Mouse (Mus musculus): ENCODE data around the gene Usp37. TPM values are rescaled to one million over a fixed set of nuclear protein-coding genes. Genes with fewer than 3 reads are reported as not detected.

Gene Usp37
- total RNA-seq, 2 experiments from 2014 or later, result 6.6 to 10.6 TPM

DNA sequence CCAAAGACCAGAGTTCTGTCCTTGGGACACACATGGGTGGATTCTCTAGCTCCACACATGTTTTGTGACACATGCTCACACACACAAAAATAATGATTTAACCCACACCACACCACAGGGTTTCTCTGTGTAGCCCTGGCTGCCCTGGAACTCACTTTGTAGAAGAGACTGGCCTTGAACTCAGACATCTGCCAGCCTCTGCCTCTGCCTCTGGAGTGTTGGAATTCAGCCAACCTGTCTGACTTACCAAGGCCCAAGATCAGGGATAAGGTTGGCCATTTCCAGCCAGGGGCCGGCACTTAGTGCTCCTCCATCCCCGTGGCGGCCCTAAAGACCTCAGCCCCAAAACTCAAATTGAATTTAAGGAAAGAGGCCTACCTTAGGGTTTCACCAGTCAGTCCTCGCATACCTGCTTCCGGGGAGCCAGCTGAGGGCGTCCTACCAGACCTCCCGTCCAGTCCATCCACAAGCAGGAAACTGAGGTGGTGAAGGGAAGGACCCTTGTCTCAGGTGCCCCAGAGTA is 155.6 kb downstream of the Usp37 start:
- intact Hi-C loops (cut with DNase I; ENCODE audit: low total_unique reads), result no loop called here

DNA sequence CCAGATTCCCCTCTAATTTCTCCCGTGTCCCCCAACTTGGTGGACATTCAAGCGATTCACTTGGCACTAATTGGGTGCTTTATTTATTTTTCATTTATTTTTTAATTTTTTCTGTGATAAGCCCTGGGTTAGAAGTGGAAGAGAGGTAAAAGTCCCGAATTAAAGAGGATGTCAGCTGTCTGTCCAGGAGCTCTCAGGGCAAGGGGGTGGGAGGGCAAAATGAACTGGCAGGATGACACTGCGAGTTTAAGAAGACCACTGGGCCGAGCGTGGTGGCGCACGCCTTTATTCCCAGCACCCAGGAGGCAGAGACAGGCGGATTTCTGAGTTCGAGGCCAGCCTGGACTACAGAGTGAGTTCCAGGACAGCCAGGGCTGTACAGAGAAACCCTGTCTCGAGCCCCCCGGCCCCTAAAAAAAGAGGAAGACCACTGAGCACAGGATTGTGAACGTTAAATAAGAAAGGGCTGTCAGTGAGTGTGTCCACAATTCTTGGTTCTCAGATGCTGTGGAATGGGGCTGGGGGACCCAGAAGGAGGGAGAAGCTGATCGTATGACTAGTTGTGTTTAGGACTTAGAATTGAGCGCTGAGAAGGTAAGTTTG is 156.6 kb downstream of the Usp37 start:
- intact Hi-C loops (cut with DNase I; ENCODE audit: low total_unique reads), result no loop called here
- DNase-seq, result no peak

More for the DNA sequence above, 155.6 kb downstream of the Usp37 start:
- DNase-seq, result no peak

DNA sequence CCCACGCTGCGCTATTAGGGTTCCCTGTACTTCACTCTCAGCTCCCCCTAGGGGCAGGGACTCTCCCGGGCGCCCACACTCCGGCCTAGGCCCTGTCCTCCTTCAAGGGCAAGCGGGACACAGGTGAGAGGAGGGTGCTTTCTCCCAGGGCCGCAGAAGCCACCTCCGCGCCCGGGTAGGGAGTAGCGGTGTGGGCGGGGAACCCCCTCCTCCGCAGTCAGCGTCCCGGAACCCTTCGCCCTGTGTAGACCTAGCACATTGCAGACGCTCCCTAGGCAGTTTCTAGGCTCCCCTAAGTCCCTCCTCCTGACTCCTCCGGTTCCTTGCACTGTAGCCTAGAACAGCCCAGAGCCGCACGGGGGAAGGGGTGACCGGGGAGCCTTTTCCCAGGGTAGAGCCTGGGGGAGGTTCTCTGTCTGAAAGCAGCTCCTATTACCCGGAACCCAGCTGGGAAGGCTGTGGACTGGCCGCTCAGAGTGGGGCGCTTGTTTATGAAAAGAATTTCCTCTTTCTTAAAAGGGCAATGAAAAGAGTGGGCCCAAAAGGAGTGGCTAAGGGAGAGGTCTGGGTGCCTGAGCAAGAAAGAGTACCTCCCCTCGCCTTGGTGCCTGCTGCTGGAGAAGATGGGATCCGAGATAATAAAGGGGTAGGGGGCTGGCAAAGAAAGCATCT is 157.2 kb downstream of the Usp37 start:
- DNase-seq, result peak; percentile 93
- intact Hi-C loops (cut with DNase I; ENCODE audit: low total_unique reads), result no loop called here

DNA sequence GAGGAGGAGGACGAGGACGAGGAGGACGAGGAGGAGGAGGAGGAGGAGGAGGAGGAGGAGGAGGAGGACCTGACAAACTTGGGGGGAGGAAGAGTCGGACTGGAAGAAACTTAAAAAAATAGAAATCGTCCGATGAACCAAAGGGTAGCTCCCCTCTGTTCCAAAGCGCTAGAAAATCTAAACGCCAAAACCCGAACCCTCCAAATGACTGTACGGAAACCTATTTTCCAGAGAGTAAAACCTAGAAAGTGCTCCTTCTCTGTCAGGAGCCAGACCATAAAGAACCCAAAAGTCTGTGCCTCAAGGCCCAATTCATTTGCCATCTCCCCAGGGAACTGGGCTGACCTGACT is 157.7 kb downstream of the Usp37 start:
- intact Hi-C loops (cut with DNase I; ENCODE audit: low total_unique reads), result no loop called here
- DNase-seq, result no peak

DNA sequence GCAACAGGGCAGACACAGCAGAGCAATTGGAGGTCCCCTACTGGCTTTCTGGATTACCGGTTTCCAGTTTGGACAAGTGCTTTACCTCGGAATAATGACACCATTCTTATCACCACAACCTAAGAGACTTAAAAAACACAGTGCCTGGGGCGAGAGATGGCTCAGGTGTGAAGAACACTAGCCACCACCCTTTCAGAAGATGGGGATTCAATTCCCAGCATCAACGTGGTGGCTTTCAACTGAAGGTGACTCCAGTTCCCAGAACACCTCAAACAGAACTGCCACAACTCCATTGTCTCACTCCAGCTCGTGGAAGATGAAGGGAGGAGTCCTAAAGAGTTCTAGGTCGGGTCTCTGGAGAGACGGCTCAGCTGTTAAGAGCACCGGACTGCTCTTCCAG is 158.6 kb downstream of the Usp37 start:
- intact Hi-C loops (cut with DNase I; ENCODE audit: low total_unique reads), result no loop called here
- DNase-seq, result no peak

Small RNA genes lying within 50 kb of the gene (microRNA-seq; reads per million reads assigned to microRNA genes)
- gene Gm25035 (0 reads per million in 2 experiments), gene Mir26b (23,777 to 29,210 reads per million in 2 experiments)

Other genes starting within 250 kb of the Usp37 start
- gene Tmbim1, start 238.7 kb downstream of the Usp37 start, total RNA-seq (2021), result 10 to 100 TPM; 32.4 to 39.8 TPM
- under 1 TPM; 0.10 to 0.20 TPM for gene Catip, start 182.2 kb downstream of the Usp37 start, total RNA-seq (2021)
- gene Slc11a1, start 169.1 kb downstream of the Usp37 start, total RNA-seq (2021), result 1 to 10 TPM; 2.5 to 4.5 TPM
- gene Ctdsp1, start 152.8 kb downstream of the Usp37 start, total RNA-seq (2021), result 10 to 100 TPM; 88.2 to 88.5 TPM
- gene Vil1, start 134.9 kb downstream of the Usp37 start, total RNA-seq (2021), result under 1 TPM; 0.27 TPM
- gene Cnot9, start 38.2 kb downstream of the Usp37 start, total RNA-seq (2021), result 10 to 100 TPM; 10.5 to 12.5 TPM
- gene Plcd4, start 1.4 kb downstream of the Usp37 start, total RNA-seq (2021), result 10 to 100 TPM; 72.7 to 76.3 TPM
- 1 to 10 TPM; 7.7 to 8.5 TPM for gene Zfp142, start 44.0 kb upstream of the Usp37 start, total RNA-seq (2021)
- 10 to 100 TPM; 13.1 to 16.8 TPM for gene Bcs1l, start 44.0 kb upstream of the Usp37 start, total RNA-seq (2021)
- 10 to 100 TPM; 14.6 to 16.1 TPM for gene Rnf25, start 57.1 kb upstream of the Usp37 start, total RNA-seq (2021)
- 1 to 10 TPM; 1.0 to 1.8 TPM for gene Stk36, start 57.2 kb upstream of the Usp37 start, total RNA-seq (2021)
- 10 to 100 TPM in 1 of 2 experiments, 1 to 10 TPM in 1; 9.1 to 10.5 TPM for gene Ttll4, start 117.5 kb upstream of the Usp37 start, total RNA-seq (2021)
- 10 to 100 TPM in 1 of 2 experiments, 1 to 10 TPM in 1; 9.9 to 22.2 TPM for gene Cyp27a1, start 169.3 kb upstream of the Usp37 start, total RNA-seq (2021)
- 100 to 1,000 TPM in 1 of 2 experiments, 10 to 100 TPM in 1; 76.2 to 109 TPM for gene Prkag3, start 204.9 kb upstream of the Usp37 start, total RNA-seq (2021)
- 1 to 10 TPM in 1 of 2 experiments, under 1 TPM in 1; 0.49 to 1.7 TPM for gene Wnt6, start 227.6 kb upstream of the Usp37 start, total RNA-seq (2021)
- gene Wnt10a, start 247.2 kb upstream of the Usp37 start, total RNA-seq (2021), result under 1 TPM in 1 of 2 experiments, not detected in 1; 0.10 TPM

All from gastrocnemius, postnatal 14 days (tissue).